Mouse (Mus musculus) neural tube, embryonic 11.5 days (tissue): ENCODE measurements around the gene Rab12. TPM values are rescaled to one million over a fixed set of nuclear protein-coding genes. Genes with fewer than 3 reads are reported as not detected.

Experiments used
- ATAC-seq: fragments of 200-750 bp; cut with Nextera tagmentation; 2 replicates; pipeline ENCODE4 v1.8.0; 2017; ENCODE audit warnings: moderate number of reproducible peaks, mild to moderate bottlenecking, moderate TSS enrichment, moderate library complexity; ENCODE audit not compliant: insufficient read depth, low FRiP score, low TSS enrichment
- DNase-seq: peaks from one replicate; pipeline ENCODE4 v3.0.0-alpha.2; 2015; ENCODE audit warnings: low spot score
- H3K27ac ChIP-seq: fragments of 300-500 bp; sonication (generic); 2 replicates; pipeline ENCODE4 v1.5.1; 2014; ENCODE audit warnings: low read depth, mild to moderate bottlenecking, low read length
- H3K27me3 ChIP-seq: fragments of 300-500 bp; sonication (generic); 2 replicates; pipeline ENCODE4 v1.6.1; 2014; ENCODE audit warnings: mild to moderate bottlenecking, low read length, mixed read lengths; ENCODE audit not compliant: control insufficient read depth, insufficient read depth
- H3K36me3 ChIP-seq: fragments of 300-500 bp; sonication (generic); 2 replicates; pipeline ENCODE4 v1.6.1; 2014; ENCODE audit warnings: mild to moderate bottlenecking, low read length, moderate library complexity, mixed read lengths; ENCODE audit not compliant: control insufficient read depth, insufficient read depth
- H3K4me1 ChIP-seq: fragments of 300-500 bp; sonication (generic); 2 replicates; pipeline ENCODE4 v1.6.1; 2014; ENCODE audit warnings: low read length, mixed read lengths; ENCODE audit not compliant: control insufficient read depth, insufficient read depth
- H3K4me2 ChIP-seq: fragments of 300-500 bp; sonication (generic); 2 replicates; pipeline ENCODE4 v1.6.1; 2014; ENCODE audit warnings: low read depth, mild to moderate bottlenecking, moderate library complexity
- H3K4me3 ChIP-seq: fragments of 300-500 bp; sonication (generic); 2 replicates; pipeline ENCODE4 v1.5.1; 2014; ENCODE audit warnings: low read depth, low read length
- H3K9ac ChIP-seq: fragments of 300-500 bp; sonication (generic); 2 replicates; pipeline ENCODE4 v1.6.1; 2014; ENCODE audit warnings: mild to moderate bottlenecking, low read length
- H3K9me3 ChIP-seq: fragments of 300-500 bp; sonication (generic); 2 replicates; pipeline ENCODE4 v1.6.1; 2016; ENCODE audit warnings: low read length; ENCODE audit not compliant: control insufficient read depth
- WGBS: fragments of 180-500 bp; shearing (Covaris S2); extraction: QIAGEN DNeasy Blood & Tissue Kit; methylation state at CpG from one replicate; pipeline ENCODE4 v1.1.7; 2014; 5-methylcytosine and 5-hydroxymethylcytosine counted together
- polyA plus RNA-seq: library from polyadenylated mRNA; unstranded; fragments of >200 nt; fragmentation: Nextera tagmentation; extraction: Ambion mirVana; gene quantifications from 2 replicates; pipeline ENCODE4 v1.2.1, GENCODE M21; 2014

Rab12 gene
- polyA plus RNA-seq, 1 experiment from 2014 or later, result 43.4 TPM

- Histone ChIP-seq H3K27ac (no peak overlapping the region), H3K27me3 (no peaks in the 10 kb centered on the region), H3K4me3 (peak overlapping the region; percentile 93), H3K9me3 (no peaks in the 10 kb centered on the region), H3K36me3 (no peaks in the 10 kb centered on the region), H3K4me2 (peak overlapping the region; percentile 89), H3K9ac (peak overlapping the region; percentile 96), H3K4me1 (peaks cover 36% of the 10 kb centered on the region)
- DNase-seq, result no peak
- no peak for ATAC-seq
- WGBS, result 35% methylated on average over 7 of the region's 7 CpGs
Measured at GRCm38 (mm10) chr17:66447007-66447312, 72.6 kb downstream of the Rab12 start.

- H3K9ac ChIP-seq, result peak overlapping the region; percentile 2
- H3K36me3 ChIP-seq, result no peaks in the 10 kb centered on the region
- H3K4me2 ChIP-seq, result peak overlapping the region; percentile 89
- H3K4me3 ChIP-seq, result peak overlapping the region; percentile 93
- H3K27ac ChIP-seq, result peak overlapping the region; percentile 15
- peaks cover 36% of the 10 kb centered on the region for H3K4me1 ChIP-seq
- no peak for ATAC-seq
- H3K27me3 ChIP-seq, result no peaks in the 10 kb centered on the region
- peak; percentile 35 for DNase-seq
- H3K9me3 ChIP-seq, result no peaks in the 10 kb centered on the region
- 19% methylated on average over 7 of the region's 7 CpGs for WGBS
Measured at GRCm38 (mm10) chr17:66446196-66447006, 73.1 kb downstream of the Rab12 start.

Other genes with a start within 250 kb of the Rab12 start
- 26.8 and 29.6 TPM in 2 replicates for gene Mtcl1, start 70.0 kb downstream of the Rab12 start, polyA plus RNA-seq
- not detected in 2 replicates for gene Themis3, start 74.9 kb upstream of the Rab12 start, polyA plus RNA-seq